Mouse (Mus musculus) layer of hippocampus, postnatal 14 days (tissue): ENCODE results near the gene Nrg3. TPM values are rescaled to one million over a fixed set of nuclear protein-coding genes. Genes with fewer than 3 reads are reported as not detected.

Source experiments
- DNase-seq, 2 experiments: peaks; one replicate each; pipeline ENCODE4 v3.0.0; 2021 to 2022; ENCODE audit warnings: low spot score in 2 of 2, mixed read lengths in 1 of 2
- long read RNA-seq, 2 experiments: library from polyadenylated mRNA; stranded (forward); transcript quantifications; one replicate each; pipeline ENCODE4 v2.0.0; 2021
- total RNA-seq, 2 experiments: library from RNA; stranded (reverse); gene quantifications; 2 replicates each; pipeline ENCODE4 v1.2.3; 2021

Nrg3 gene
- total RNA-seq = 10 to 100 TPM; 68.4 to 75.1 TPM
- long read RNA-seq, experiment 1, partial matches to known transcripts = 2 of 11 reads
- long read RNA-seq, experiment 1, other reads (novel, unspliced or antisense) = 9 of 11 reads
- long read RNA-seq, experiment 2, partial matches to known transcripts = 1 of 9 reads
- long read RNA-seq, experiment 2, other reads (novel, unspliced or antisense) = 8 of 9 reads

- peak; percentile 67 to 68 for DNase-seq
These were observed at the start of gene Nrg3 for GRCm38 (mm10) chr14:39472790-39473761. Gene Nrg3 (minus strand): TSS chr14:39473088.

- no peak for DNase-seq
These were observed 36.1 kb upstream of the Nrg3 start for GRCm38 (mm10) chr14:39508956-39509355.

GRCm38 (mm10) chr14:39473771-39474211, 903 bp upstream of the Nrg3 start:
- DNase-seq = peak; percentile 45 to 62

- peak; percentile 29 to 35 for DNase-seq
These were observed 639 bp downstream of the Nrg3 start for GRCm38 (mm10) chr14:39472146-39472751.

GRCm38 (mm10) chr14:39471236-39471981, 1.5 kb downstream of the Nrg3 start:
- peak; percentile 16 to 32 for DNase-seq

- no peak for DNase-seq
These were observed 27.4 kb downstream of the Nrg3 start for GRCm38 (mm10) chr14:39445501-39445900.

GRCm38 (mm10) chr14:39428503-39428902, 44.4 kb downstream of the Nrg3 start:
- no peak for DNase-seq

GRCm38 (mm10) chr14:39421874-39422273, 51.0 kb downstream of the Nrg3 start:
- no peak for DNase-seq

GRCm38 (mm10) chr14:39413270-39413669, 59.6 kb downstream of the Nrg3 start:
- DNase-seq = peak in 1 of 2 experiments; percentile 11

- DNase-seq = no peak
These were observed 86.0 kb downstream of the Nrg3 start for GRCm38 (mm10) chr14:39386845-39387244.

- no peak for DNase-seq
These were observed 91.6 kb downstream of the Nrg3 start for GRCm38 (mm10) chr14:39381321-39381720.

GRCm38 (mm10) chr14:39373220-39373619, 99.7 kb downstream of the Nrg3 start:
- no peak for DNase-seq

- DNase-seq = no peak
These were observed 116.6 kb downstream of the Nrg3 start for GRCm38 (mm10) chr14:39356251-39356650.

- DNase-seq = no peak
These were observed 120.7 kb downstream of the Nrg3 start for GRCm38 (mm10) chr14:39351979-39352737.

- DNase-seq = peak; percentile 80 to 93
These were observed 155.3 kb downstream of the Nrg3 start for GRCm38 (mm10) chr14:39317424-39318110.

- DNase-seq = no peak
These were observed 158.8 kb downstream of the Nrg3 start for GRCm38 (mm10) chr14:39314111-39314510.

- DNase-seq = no peak
These were observed 207.8 kb downstream of the Nrg3 start for GRCm38 (mm10) chr14:39265121-39265520.

- peak in 1 of 2 experiments; percentile 11 for DNase-seq
These were observed 208.5 kb downstream of the Nrg3 start for GRCm38 (mm10) chr14:39264422-39264821.

- DNase-seq = no peak
These were observed 211.9 kb downstream of the Nrg3 start for GRCm38 (mm10) chr14:39261016-39261415.

- no peak for DNase-seq
These were observed 217.5 kb downstream of the Nrg3 start for GRCm38 (mm10) chr14:39255391-39255790.
